Mouse (Mus musculus) G1E (cell line): ENCODE results near the gene Gm3194. TPM values are rescaled to one million over a fixed set of nuclear protein-coding genes. Genes with fewer than 3 reads are reported as not detected.
"Not testable (repeated sequence)": the region's sequence is repeated elsewhere in the genome, so short reads cannot be mapped to it uniquely, and the experiment has no call there.

Experiments used
- ATAC-seq: 2 replicates; pipeline ENCODE4 v1.8.0; 2016; ENCODE audit warnings: mild to moderate bottlenecking; ENCODE audit not compliant: insufficient number of reproducible peaks, poor library complexity, low FRiP score, severe bottlenecking; ENCODE audit errors: extremely low read depth
- DNase-seq: peaks from one replicate; pipeline ENCODE4 v3.0.0; 2012; ENCODE audit warnings: low spot score
- H3K27me3 ChIP-seq: 2 replicates; pipeline ENCODE4 v1.6.1; 2012; ENCODE audit warnings: mild to moderate bottlenecking, low read length, inconsistent platforms; ENCODE audit not compliant: insufficient read depth
- H3K36me3 ChIP-seq: replicated peaks from 2 replicates; pipeline ENCODE3; 2012; ENCODE audit warnings: mild to moderate bottlenecking, inconsistent platforms
- H3K4me1 ChIP-seq: 2 replicates; pipeline ENCODE4 v1.6.1; 2012; ENCODE audit warnings: low read depth, low read length, inconsistent platforms, mixed read lengths; ENCODE audit not compliant: insufficient read depth
- H3K4me3 ChIP-seq: 2 replicates; pipeline ENCODE4 v1.5.1; 2012; ENCODE audit warnings: low read depth, mild to moderate bottlenecking, inconsistent platforms, low read length, moderate library complexity, mixed read lengths
- H3K9me3 ChIP-seq: replicated peaks from 2 replicates; pipeline ENCODE4 v1.6.1; 2012; ENCODE audit warnings: inconsistent platforms
- polyA plus RNA-seq: library from polyadenylated mRNA; stranded (reverse); fragments of >175 nt; gene quantifications from 2 replicates; pipeline ENCODE4 v1.2.3, GENCODE M21; 2012
- total RNA-seq, 2 experiments: library from RNA; stranded (forward) in 1 of 2; stranded (reverse) in 1 of 2; fragments of 200-1000 nt in 1 of 2; fragments of >200 nt in 1 of 2; fragmentation: Nextera tagmentation in 1 of 2; gene quantifications; 2 replicates each; pipeline ENCODE4 v1.2.3; 2014 to 2017

The Gm3194 gene
- total RNA-seq (2014; fragmentation: Nextera tagmentation) = not detected in 2 replicates
- 0.12 TPM in 1 of 2 replicates, not detected in the other for total RNA-seq (2017)
- polyA plus RNA-seq = not detected in 2 replicates

- DNase-seq, H3K4me3 ChIP-seq, ATAC-seq: not testable (repeated sequence)
Measured at GRCm38 (mm10) chr14:5455367-5455766, at the start of gene Gm3194. TSS of gene Gm3194 (minus strand) at chr14:5455467.

GRCm38 (mm10) chr14:5501374-5501773 is 46.1 kb upstream of the Gm3194 start, which contains the start of gene Gm3488:
TSS of gene Gm3488 (plus strand) at chr14:5501674.
- not testable (repeated sequence) for H3K36me3 ChIP-seq, DNase-seq, H3K4me3 ChIP-seq, H3K9me3 ChIP-seq, H3K4me1 ChIP-seq, ATAC-seq, H3K27me3 ChIP-seq

More at GRCm38 (mm10) chr14:5455367-5455766, at the start of gene Gm3194:
- H3K27me3 ChIP-seq, H3K9me3 ChIP-seq, H3K4me1 ChIP-seq, H3K36me3 ChIP-seq: not testable (repeated sequence)

- H3K4me3 ChIP-seq, ATAC-seq: not testable (repeated sequence)
Measured at GRCm38 (mm10) chr14:5483907-5484306, 28.6 kb upstream of the Gm3194 start, which contains the start of gene Gm3187. TSS of gene Gm3187 (plus strand) at chr14:5484207.

GRCm38 (mm10) chr14:5477730-5478129 is 22.5 kb upstream of the Gm3194 start, which contains the start of gene Gm8246:
TSS of gene Gm8246 (minus strand) at chr14:5477830.
- H3K36me3 ChIP-seq, ATAC-seq, DNase-seq, H3K4me1 ChIP-seq, H3K9me3 ChIP-seq, H3K4me3 ChIP-seq, H3K27me3 ChIP-seq: not testable (repeated sequence)

More at GRCm38 (mm10) chr14:5483907-5484306, 28.6 kb upstream of the Gm3194 start, which contains the start of gene Gm3187:
- not testable (repeated sequence) for H3K36me3 ChIP-seq, H3K27me3 ChIP-seq, DNase-seq, H3K9me3 ChIP-seq, H3K4me1 ChIP-seq

GRCm38 (mm10) chr14:5460469-5460868 is 5.2 kb upstream of the Gm3194 start:
- H3K36me3 ChIP-seq, H3K4me1 ChIP-seq, ATAC-seq, H3K9me3 ChIP-seq, H3K4me3 ChIP-seq, DNase-seq, H3K27me3 ChIP-seq: not testable (repeated sequence)

- H3K4me3 ChIP-seq, H3K4me1 ChIP-seq, H3K27me3 ChIP-seq, DNase-seq, H3K9me3 ChIP-seq, H3K36me3 ChIP-seq, ATAC-seq: not testable (repeated sequence)
Measured at GRCm38 (mm10) chr14:5388949-5389348, 66.3 kb downstream of the Gm3194 start, which contains the start of gene Gm3500. TSS of gene Gm3500 (minus strand) at chr14:5389049.

Other genes with a start within 250 kb of the Gm3194 start
- not detected in 2 replicates for gene Gm3526, start 194.9 kb downstream of the Gm3194 start, total RNA-seq (2014; fragmentation: Nextera tagmentation)
- gene Gm3526, start 194.9 kb downstream of the Gm3194 start, total RNA-seq (2017) = 0.12 and 0.16 TPM in 2 replicates
- not detected in 2 replicates for gene Gm3526, start 194.9 kb downstream of the Gm3194 start, polyA plus RNA-seq
- not detected in 2 replicates for gene Gm3542, start 120.5 kb downstream of the Gm3194 start, total RNA-seq (2014; fragmentation: Nextera tagmentation)
- 0.17 TPM in 1 of 2 replicates, not detected in the other for gene Gm3542, start 120.5 kb downstream of the Gm3194 start, total RNA-seq (2017)
- gene Gm3542, start 120.5 kb downstream of the Gm3194 start, polyA plus RNA-seq = not detected in 2 replicates
- gene Gm3500, start 66.4 kb downstream of the Gm3194 start, total RNA-seq (2014; fragmentation: Nextera tagmentation) = not detected in 2 replicates
- gene Gm3500, start 66.4 kb downstream of the Gm3194 start, total RNA-seq (2017) = not detected in 2 replicates
- gene Gm3500, start 66.4 kb downstream of the Gm3194 start, polyA plus RNA-seq = not detected in 2 replicates
- gene Gm8246, start 22.4 kb upstream of the Gm3194 start, total RNA-seq (2014; fragmentation: Nextera tagmentation) = not detected in 2 replicates
- gene Gm8246, start 22.4 kb upstream of the Gm3194 start, total RNA-seq (2017) = not detected in 2 replicates
- gene Gm8246, start 22.4 kb upstream of the Gm3194 start, polyA plus RNA-seq = not detected in 2 replicates
- not detected in 2 replicates for gene Gm3187, start 28.7 kb upstream of the Gm3194 start, total RNA-seq (2014; fragmentation: Nextera tagmentation)
- gene Gm3187, start 28.7 kb upstream of the Gm3194 start, total RNA-seq (2017) = not detected in 2 replicates
- gene Gm3187, start 28.7 kb upstream of the Gm3194 start, polyA plus RNA-seq = not detected in 2 replicates
- not detected in 2 replicates for gene Gm3488, start 46.2 kb upstream of the Gm3194 start, total RNA-seq (2014; fragmentation: Nextera tagmentation)
- not detected in 2 replicates for gene Gm3488, start 46.2 kb upstream of the Gm3194 start, total RNA-seq (2017)
- not detected in 2 replicates for gene Gm3488, start 46.2 kb upstream of the Gm3194 start, polyA plus RNA-seq
- not detected in 2 replicates for gene Gm3532, start 83.0 kb upstream of the Gm3194 start, total RNA-seq (2014; fragmentation: Nextera tagmentation)
- not detected in 2 replicates for gene Gm3532, start 83.0 kb upstream of the Gm3194 start, total RNA-seq (2017)
- gene Gm3532, start 83.0 kb upstream of the Gm3194 start, polyA plus RNA-seq = not detected in 2 replicates
- not detected in 2 replicates for gene Gm8265, start 177.6 kb upstream of the Gm3194 start, total RNA-seq (2014; fragmentation: Nextera tagmentation)
- gene Gm8265, start 177.6 kb upstream of the Gm3194 start, total RNA-seq (2017) = not detected in 2 replicates
- not detected in 2 replicates for gene Gm8265, start 177.6 kb upstream of the Gm3194 start, polyA plus RNA-seq
- gene Gm9603, start 232.0 kb upstream of the Gm3194 start, total RNA-seq (2014; fragmentation: Nextera tagmentation) = not detected in 2 replicates
- gene Gm9603, start 232.0 kb upstream of the Gm3194 start, total RNA-seq (2017) = 0.17 TPM in 1 of 2 replicates, not detected in the other
- not detected in 2 replicates for gene Gm9603, start 232.0 kb upstream of the Gm3194 start, polyA plus RNA-seq